Mouse (Mus musculus): Measurements from ENCODE around the gene Olfr547. TPM values are rescaled to one million over a fixed set of nuclear protein-coding genes. Genes with fewer than 3 reads are reported as not detected.
A peak's percentile ranks its signal among the peaks of the same experiment; 100 is the strongest.

Gene Olfr547
- polyA plus RNA-seq, 1 experiment from 2014 or later: not detected

DNA sequence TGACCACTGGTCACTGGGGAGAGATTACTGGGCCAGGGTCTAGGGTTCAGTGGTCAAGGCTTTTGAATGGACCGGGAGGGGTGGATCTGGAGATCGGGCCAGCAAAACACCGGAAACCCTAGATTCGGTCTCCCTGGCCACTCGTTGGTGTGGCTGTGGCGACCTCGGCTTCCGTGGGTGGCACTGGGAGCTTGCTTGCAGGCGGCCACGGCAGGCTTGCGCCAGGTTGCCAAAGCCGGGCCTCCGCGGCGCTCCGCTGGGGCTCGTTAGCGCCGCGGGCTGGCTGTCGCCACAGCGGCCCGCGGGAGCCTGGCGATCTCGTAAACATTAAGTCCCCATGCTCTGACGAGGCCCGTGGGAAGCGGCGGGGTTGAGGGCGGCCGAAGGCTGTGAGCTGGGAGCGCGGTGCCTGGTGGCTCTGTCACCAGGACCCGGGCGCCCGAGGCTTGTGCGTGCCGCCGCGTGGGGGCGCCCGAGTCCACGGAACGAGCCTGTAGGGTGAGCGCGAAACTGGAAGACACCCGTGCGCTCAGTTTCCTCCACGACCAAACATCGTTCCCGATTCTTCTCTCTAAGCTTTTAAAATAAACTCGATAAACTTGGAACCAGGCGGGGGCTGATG, 21.6 kb upstream of the Olfr547 start:
- Histone ChIP-seq H3K27me3 (peaks cover 12% of the 10 kb centered on the region), H3K4me1 (peaks cover 13% of the 10 kb centered on the region; the same call in 1 of the 2 replicates), H3K9me3 (replicated peaks) (no peaks in the 10 kb centered on the region), H3K4me3 (replicated peaks) (peak overlapping the region; percentile 50), H3K9ac (peak overlapping the region; percentile 53), H3K4me2 (replicated peaks) (peak overlapping the region; percentile 96), H3K36me3 (no peaks in the 10 kb centered on the region), H3K27ac (replicated peaks) (no peak overlapping the region)
- peak; percentile 86 for ATAC-seq (ENCODE audit: insufficient number of reproducible peaks, low FRiP score, low TSS enrichment, low read depth)
- 1% methylated on average over 54 of the region's 54 CpGs for WGBS

- H3K9me3 ChIP-seq (replicated peaks): no peaks in the 10 kb centered on the region
- H3K36me3 ChIP-seq: no peaks in the 10 kb centered on the region
- no peak for ATAC-seq (ENCODE audit: insufficient number of reproducible peaks, low FRiP score, low TSS enrichment, low read depth)
- 75% methylated on average over 4 of the region's 4 CpGs for WGBS
- H3K9ac ChIP-seq: no peak overlapping the region
- H3K27ac ChIP-seq (replicated peaks): no peak overlapping the region
- H3K4me2 ChIP-seq (replicated peaks): no peak overlapping the region
- no peak overlapping the region for H3K4me3 ChIP-seq (replicated peaks)
- peaks cover 12% of the 10 kb centered on the region for H3K27me3 ChIP-seq
- H3K4me1 ChIP-seq: peaks cover 13% of the 10 kb centered on the region; the same call in 1 of the 2 replicates
Measured at GRCm38 (mm10) chr7:102514144-102514543, 20.4 kb upstream of the Olfr547 start.

DNA sequence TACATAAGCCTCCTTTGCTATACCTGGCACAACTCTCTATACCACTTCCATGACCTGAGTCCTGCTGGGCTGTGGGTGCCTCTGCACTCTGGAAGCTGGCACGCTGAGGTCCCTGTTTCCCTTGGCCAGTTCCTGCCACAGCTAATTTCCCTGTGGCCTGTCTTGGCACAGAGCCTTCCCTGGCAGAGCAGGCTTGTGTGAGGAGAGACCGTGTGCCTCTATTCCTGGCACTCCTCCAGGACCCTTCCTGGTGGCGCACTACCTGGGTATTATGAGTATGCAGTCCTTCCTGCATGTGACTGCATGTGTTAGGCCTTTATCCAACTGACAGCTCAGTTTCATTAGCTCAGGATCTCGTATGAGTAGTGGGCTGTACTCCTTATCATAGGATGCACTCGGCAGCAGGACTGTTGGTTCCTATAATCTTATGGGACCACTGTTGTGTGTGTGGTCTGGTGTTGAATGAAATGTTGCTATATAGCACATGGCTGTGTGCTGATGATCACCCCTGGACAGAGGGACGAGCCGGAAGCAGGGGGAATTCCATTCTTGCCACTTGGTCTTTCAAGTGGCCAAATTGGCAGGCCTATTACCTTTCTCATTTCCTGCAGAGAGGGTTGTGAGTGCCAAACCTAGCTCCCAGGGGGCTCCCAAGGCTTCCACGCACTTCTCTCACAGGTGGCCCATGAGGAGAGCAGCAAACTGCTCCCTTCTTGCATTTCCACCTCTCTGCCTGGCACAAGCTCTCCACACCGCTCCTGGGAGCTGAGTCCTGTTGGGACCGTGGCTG, 18.1 kb upstream of the Olfr547 start:
- no peak overlapping the region for H3K27ac ChIP-seq (replicated peaks)
- H3K36me3 ChIP-seq: no peaks in the 10 kb centered on the region
- no peaks in the 10 kb centered on the region for H3K9me3 ChIP-seq (replicated peaks)
- peaks cover 12% of the 10 kb centered on the region for H3K27me3 ChIP-seq
- peaks cover 13% of the 10 kb centered on the region; the same call in 1 of the 2 replicates for H3K4me1 ChIP-seq
- WGBS: 53% methylated on average over 10 of the region's 10 CpGs
- no peak overlapping the region for H3K4me3 ChIP-seq (replicated peaks)
- H3K9ac ChIP-seq: no peak overlapping the region
- no peak overlapping the region for H3K4me2 ChIP-seq (replicated peaks)
- peak; percentile 31; the same call in 1 of the 2 replicates for ATAC-seq (ENCODE audit: insufficient number of reproducible peaks, low FRiP score, low TSS enrichment, low read depth)

DNA sequence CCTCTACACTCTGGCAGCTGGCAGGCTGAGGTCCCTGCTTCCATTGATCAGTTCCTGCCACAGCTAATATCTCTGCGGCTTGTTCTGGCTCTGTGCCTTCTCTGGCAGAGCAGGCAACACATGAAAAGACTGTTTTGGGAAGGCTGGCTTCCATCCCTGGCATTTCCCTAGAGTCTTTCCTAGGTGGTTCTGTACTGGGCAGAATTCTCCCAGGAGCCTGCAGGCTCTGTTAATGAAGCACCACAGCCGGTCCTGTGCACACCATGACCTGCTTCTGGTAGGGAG, 17.6 kb upstream of the Olfr547 start:
- peaks cover 13% of the 10 kb centered on the region; the same call in 1 of the 2 replicates for H3K4me1 ChIP-seq
- no peaks in the 10 kb centered on the region for H3K9me3 ChIP-seq (replicated peaks)
- no peak overlapping the region for H3K9ac ChIP-seq
- no peak for ATAC-seq (ENCODE audit: insufficient number of reproducible peaks, low FRiP score, low TSS enrichment, low read depth)
- H3K36me3 ChIP-seq: no peaks in the 10 kb centered on the region
- no peak overlapping the region for H3K4me3 ChIP-seq (replicated peaks)
- no peak overlapping the region for H3K4me2 ChIP-seq (replicated peaks)
- no peak overlapping the region for H3K27ac ChIP-seq (replicated peaks)
- 63% methylated on average over 2 of the region's 2 CpGs for WGBS
- H3K27me3 ChIP-seq: peaks cover 12% of the 10 kb centered on the region

DNA sequence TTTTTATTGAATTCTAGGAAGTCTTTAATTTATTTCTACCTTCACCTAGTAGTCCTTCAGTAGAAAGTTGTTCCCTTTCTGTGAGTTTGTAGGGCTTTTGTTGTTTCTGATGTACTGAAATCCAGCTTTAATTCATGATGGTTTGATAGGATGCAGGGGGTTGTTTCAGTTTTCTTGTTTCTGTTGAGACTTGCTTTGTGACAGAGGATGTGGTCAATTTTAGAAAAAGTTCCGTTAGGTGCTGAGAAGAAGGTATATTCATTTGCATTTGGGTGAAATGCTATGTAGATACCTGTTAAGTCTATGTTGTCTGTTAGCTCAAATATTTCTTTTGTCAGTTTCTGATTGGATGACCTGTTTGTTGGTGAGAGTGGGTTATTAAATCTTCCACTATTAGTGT, 5.5 kb upstream of the Olfr547 start:
- Histone ChIP-seq H3K9me3 (replicated peaks) (no peaks in the 10 kb centered on the region), H3K4me2 (replicated peaks) (no peak overlapping the region), H3K9ac (no peak overlapping the region), H3K27ac (replicated peaks) (no peak overlapping the region), H3K4me3 (replicated peaks) (no peak overlapping the region), H3K36me3 (no peaks in the 10 kb centered on the region), H3K4me1 (no peaks in the 10 kb centered on the region), H3K27me3 (no peaks in the 10 kb centered on the region)
- WGBS: 57% methylated on average over 1 of the region's 1 CpGs
- no peak for ATAC-seq (ENCODE audit: insufficient number of reproducible peaks, low FRiP score, low TSS enrichment, low read depth)

- Histone ChIP-seq H3K27ac (replicated peaks) (no peak within 1 kb of the TSS), H3K9ac (no peak within 1 kb of the TSS), H3K9me3 (replicated peaks) (no peaks in the 10 kb centered on the region), H3K27me3 (no peaks in the 10 kb centered on the region), H3K36me3 (no peaks in the 10 kb centered on the region), H3K4me3 (replicated peaks) (no peak within 1 kb of the TSS), H3K4me2 (replicated peaks) (no peak within 1 kb of the TSS), H3K4me1 (no peaks in the 10 kb centered on the region)
- 82% methylated on average over 2 of the region's 2 CpGs for WGBS
- ATAC-seq (ENCODE audit: insufficient number of reproducible peaks, low FRiP score, low TSS enrichment, low read depth): no peak
Measured at GRCm38 (mm10) chr7:102540596-102540995, 6.0 kb downstream of the Olfr547 start, which contains the start of gene Olfr548-ps1. Gene Olfr548-ps1 (plus strand): TSS chr7:102540896.

DNA sequence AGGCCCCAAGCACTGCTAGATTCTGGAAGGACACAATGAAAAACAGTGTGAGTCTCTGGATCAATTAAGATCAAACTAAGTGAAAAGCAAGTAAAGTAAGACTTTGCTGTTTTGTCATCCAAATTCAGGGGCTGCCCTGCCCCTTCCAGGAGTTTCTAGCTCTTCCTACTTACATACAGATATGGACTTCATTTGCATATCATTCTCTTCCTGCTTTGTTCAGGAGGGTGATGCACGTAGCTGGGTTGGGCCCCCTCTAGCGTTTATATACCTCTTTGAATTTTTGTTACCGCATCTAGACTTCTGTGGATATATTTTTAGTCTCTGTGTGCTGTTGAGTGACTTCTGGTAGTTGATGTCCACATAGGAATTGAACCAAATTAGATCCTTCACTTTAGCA, 6.7 kb downstream of the Olfr547 start:
- Histone ChIP-seq H3K36me3 (no peaks in the 10 kb centered on the region), H3K27me3 (no peaks in the 10 kb centered on the region), H3K4me1 (no peaks in the 10 kb centered on the region), H3K9me3 (replicated peaks) (no peaks in the 10 kb centered on the region), H3K4me3 (replicated peaks) (no peak overlapping the region), H3K4me2 (replicated peaks) (no peak overlapping the region), H3K9ac (no peak overlapping the region), H3K27ac (replicated peaks) (no peak overlapping the region)
- WGBS: 69% methylated on average over 3 of the region's 3 CpGs
- no peak for ATAC-seq (ENCODE audit: insufficient number of reproducible peaks, low FRiP score, low TSS enrichment, low read depth)

DNA sequence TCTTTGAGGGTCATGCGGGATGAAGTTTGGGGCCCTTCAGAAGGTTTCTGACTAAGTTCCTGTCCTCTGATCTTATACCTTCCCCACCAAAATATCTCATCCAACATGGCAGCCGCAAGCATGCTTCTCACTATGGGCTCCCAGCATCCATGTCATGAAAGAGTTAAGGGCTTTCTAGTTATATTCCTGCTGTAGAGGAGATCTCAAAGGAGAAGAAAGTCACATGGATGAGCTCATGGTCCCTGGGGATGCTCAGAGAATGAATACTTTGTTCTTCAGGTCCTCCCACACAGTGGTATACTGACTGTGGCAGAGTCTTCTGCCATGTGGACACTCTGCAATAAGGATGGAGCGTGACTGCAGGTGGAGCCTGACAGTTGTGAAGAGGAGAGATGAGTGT, 15.0 kb downstream of the Olfr547 start, which contains the start of gene Olfr549:
Olfr549 (plus strand) TSS at position 301 of the 400 bp plus-strand sequence.
- no peaks in the 10 kb centered on the region for H3K9me3 ChIP-seq (replicated peaks)
- H3K27me3 ChIP-seq: no peaks in the 10 kb centered on the region
- no peaks in the 10 kb centered on the region for H3K36me3 ChIP-seq
- H3K4me2 ChIP-seq (replicated peaks): no peak within 1 kb of the TSS
- WGBS: 88% methylated on average over 3 of the region's 3 CpGs
- no peak for ATAC-seq (ENCODE audit: insufficient number of reproducible peaks, low FRiP score, low TSS enrichment, low read depth)
- no peak within 1 kb of the TSS for H3K9ac ChIP-seq
- no peak within 1 kb of the TSS for H3K27ac ChIP-seq (replicated peaks)
- H3K4me1 ChIP-seq: no peaks in the 10 kb centered on the region
- no peak within 1 kb of the TSS for H3K4me3 ChIP-seq (replicated peaks)

DNA sequence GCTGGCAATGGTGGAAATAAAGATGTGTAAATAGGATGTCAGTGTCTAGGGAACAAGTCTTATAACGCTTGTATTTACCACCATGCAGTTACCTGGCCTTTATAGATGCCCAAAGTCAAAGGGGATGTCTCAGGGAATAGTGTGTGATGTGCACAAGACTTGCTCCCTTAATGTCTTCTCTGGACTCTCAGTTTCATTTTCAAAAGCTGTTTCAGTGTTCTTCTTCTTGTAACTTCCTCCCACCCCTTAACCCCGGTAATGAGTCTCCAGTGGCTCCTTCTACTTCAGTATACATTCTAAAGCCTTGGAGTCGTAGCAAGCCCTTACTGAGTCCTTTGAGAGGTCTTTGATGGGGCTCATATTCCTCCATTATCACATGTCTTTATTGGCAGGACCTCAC, 18.7 kb downstream of the Olfr547 start:
- H3K36me3 ChIP-seq: no peaks in the 10 kb centered on the region
- H3K4me1 ChIP-seq: no peaks in the 10 kb centered on the region
- no peak overlapping the region for H3K27ac ChIP-seq (replicated peaks)
- no peak overlapping the region for H3K4me3 ChIP-seq (replicated peaks)
- no peak for ATAC-seq (ENCODE audit: insufficient number of reproducible peaks, low FRiP score, low TSS enrichment, low read depth)
- H3K9me3 ChIP-seq (replicated peaks): no peaks in the 10 kb centered on the region
- no peaks in the 10 kb centered on the region for H3K27me3 ChIP-seq
- no peak overlapping the region for H3K9ac ChIP-seq
- whole genome bisulfite sequencing: 76% methylated on average over 3 of the region's 3 CpGs
- H3K4me2 ChIP-seq (replicated peaks): no peak overlapping the region

DNA sequence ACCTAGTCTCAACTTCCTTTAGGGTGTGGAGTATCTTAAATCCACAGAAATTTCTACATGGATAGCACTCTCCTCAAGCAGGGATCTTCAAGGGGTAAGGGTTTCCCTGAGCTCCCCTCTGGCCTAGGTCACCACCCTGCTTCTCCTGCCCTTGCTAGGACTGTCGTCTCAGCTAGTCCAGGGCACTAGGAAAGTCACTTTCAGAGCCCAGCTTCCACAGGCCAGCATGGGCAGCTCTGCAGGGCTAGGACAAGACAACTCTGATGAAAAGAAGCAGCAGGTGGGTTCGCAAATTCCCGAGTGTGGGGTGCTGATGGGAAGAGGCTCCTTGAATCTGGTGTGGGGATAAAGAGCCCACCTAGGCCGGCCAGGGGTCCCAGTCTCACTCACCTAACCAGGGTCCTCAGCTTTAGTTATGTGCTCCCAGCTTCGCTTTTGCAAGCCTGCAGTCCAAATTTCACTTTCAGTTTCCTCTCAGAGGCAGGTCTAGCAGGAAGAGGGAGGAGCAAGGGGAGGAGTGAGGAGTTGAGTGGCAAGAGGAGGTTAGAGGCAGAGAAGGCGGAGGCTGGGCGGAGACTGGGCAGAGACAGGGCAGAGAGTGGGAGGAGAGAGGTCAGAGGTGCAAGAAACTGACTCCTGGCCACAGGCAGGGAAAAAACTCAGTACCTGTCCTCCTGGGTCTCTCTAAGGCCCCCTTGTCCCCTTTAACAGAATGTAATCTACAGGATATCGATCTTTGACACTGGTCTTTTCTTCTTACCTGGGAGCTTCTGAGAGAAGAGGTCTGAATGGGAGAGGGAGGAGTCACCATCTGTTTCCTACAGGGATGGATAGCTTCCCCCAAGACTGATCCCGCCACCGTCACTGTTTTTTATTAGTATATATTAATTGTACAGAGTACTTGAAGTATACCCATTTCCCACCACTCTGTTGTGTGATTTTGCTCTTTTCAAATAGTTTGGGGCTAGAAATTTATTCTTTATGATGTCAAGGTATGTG, 30.7 kb downstream of the Olfr547 start, which contains the start of gene Trim21:
Trim21 (minus strand) TSS at position 488 of the 999 bp plus-strand sequence.
- Histone ChIP-seq H3K4me1 (no peaks in the 10 kb centered on the region), H3K27me3 (no peaks in the 10 kb centered on the region), H3K4me2 (replicated peaks) (peak within 1 kb of the TSS; percentile 52), H3K9me3 (replicated peaks) (no peaks in the 10 kb centered on the region), H3K9ac (peak within 1 kb of the TSS; percentile 28), H3K36me3 (no peaks in the 10 kb centered on the region), H3K27ac (replicated peaks) (no peak within 1 kb of the TSS), H3K4me3 (replicated peaks) (peak within 1 kb of the TSS; percentile 53)
- ATAC-seq (ENCODE audit: insufficient number of reproducible peaks, low FRiP score, low TSS enrichment, low read depth): peak; percentile 82
- 17% methylated on average over 10 of the region's 10 CpGs for WGBS

DNA sequence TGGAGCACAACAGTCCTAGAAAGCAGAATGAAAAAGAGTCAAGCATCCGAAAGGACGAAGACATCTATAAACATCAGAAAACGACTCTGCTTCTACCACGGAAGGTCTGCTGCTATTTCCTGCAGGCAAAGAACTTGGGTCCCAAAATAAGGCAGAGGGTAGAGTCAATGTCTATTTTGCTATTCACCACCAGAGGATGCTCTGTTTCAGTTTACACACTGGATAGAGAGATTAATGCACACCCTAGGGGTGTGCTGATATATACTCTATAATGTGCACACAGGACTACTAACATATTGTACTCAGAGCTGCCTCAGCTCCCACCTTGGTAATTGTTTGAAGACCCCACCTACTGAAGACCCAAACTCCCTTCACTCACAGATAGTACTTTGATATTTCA, 31.7 kb downstream of the Olfr547 start:
- no peaks in the 10 kb centered on the region for H3K27me3 ChIP-seq
- WGBS: 91% methylated on average over 4 of the region's 4 CpGs
- H3K36me3 ChIP-seq: no peaks in the 10 kb centered on the region
- H3K9ac ChIP-seq: no peak overlapping the region
- H3K9me3 ChIP-seq (replicated peaks): no peaks in the 10 kb centered on the region
- H3K27ac ChIP-seq (replicated peaks): no peak overlapping the region
- ATAC-seq (ENCODE audit: insufficient number of reproducible peaks, low FRiP score, low TSS enrichment, low read depth): no peak
- no peaks in the 10 kb centered on the region for H3K4me1 ChIP-seq
- H3K4me2 ChIP-seq (replicated peaks): no peak overlapping the region
- H3K4me3 ChIP-seq (replicated peaks): no peak overlapping the region
